Mouse (Mus musculus) cerebellum, adult 18-20 months (tissue): ENCODE measurements around the gene Lpp.

Source experiments
- DNase-seq, 2 experiments: peaks; one replicate each; pipeline ENCODE4 v3.0.0; 2021

Gene Lpp

DNA sequence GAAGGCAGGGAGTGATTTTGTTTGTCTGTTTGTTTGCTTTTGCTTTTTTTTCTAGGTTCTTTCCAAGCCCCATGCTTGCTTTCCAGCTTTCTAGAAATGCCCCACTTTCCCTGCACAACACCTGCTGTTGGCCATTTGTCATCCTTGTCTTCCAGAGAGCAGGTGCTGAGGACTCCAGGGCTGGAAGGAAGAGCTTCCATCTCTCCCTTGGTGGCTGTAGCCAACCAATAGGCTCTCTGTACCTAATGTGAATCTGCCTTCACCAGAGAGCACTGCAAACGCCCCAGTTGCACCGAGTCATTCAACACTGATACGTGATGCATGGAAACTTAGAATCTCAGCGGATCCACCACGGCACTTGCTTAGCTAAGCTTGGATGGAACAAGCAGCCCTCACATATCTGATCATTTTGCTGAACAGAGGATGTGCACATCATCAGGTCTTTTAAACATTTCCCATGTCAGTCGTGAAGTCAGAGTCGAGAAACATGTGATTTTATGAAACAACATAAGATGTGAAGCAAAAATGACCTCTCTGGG, 242.1 kb downstream of the Lpp start:
- DNase-seq, result peak; percentile 70 to 84

GRCm38 (mm10) chr16:24636894-24637293, 243.6 kb downstream of the Lpp start:
- DNase-seq, result no peak

GRCm38 (mm10) chr16:24641003-24641797, 247.9 kb downstream of the Lpp start:
- no peak for DNase-seq

GRCm38 (mm10) chr16:24643024-24643635, 249.8 kb downstream of the Lpp start:
- no peak for DNase-seq

DNA sequence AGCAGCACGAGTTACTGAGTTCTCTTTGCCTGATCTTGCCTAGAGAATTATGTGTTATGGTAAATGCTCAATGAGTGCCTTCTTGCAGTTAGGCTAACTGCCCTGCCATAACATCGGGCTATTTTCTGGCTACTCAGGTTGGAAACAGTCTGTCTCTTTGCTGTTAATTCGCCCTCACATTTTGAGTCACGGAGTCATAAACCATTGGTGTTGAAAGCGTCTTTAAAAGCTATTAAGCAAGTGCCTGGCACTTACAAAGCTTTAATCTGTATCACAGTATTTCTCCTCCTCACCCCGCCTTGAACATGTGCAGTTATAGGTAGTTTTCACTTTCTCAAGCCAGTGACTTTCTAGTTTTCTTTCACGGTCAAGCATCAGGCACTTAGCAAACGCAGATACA, 250.8 kb downstream of the Lpp start:
- DNase-seq, result no peak

DNA sequence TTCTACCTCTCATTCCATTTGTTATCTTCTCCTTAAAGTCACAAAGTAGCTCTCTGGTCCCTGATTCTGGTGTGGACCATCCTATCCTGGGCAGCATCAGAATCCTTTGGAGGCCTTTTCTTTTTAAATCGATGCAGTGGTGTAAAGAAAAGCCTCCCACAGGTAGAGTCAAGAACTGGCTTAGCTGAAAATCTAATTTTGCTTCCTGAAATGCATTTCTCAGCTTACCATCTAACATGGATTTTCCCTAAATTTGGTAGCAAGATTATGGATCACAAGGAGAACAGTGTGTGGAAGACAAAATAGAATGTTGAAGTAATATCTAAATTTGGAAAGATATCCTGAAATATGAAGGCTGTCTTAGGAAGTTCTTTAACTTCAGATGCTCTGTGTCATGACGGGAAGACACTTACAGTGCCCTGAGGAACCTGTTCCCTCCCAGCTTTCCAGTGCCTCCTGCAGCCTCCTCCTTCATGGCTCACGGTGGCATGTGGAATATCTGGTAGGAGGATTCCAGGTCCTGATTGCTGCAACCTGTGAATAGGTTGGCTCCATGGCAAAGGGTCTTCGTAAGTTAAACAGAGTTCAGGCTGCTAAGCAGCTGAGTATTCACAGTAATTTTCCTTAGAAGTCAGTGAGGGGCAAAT, 251.6 kb downstream of the Lpp start:
- no peak for DNase-seq

DNA sequence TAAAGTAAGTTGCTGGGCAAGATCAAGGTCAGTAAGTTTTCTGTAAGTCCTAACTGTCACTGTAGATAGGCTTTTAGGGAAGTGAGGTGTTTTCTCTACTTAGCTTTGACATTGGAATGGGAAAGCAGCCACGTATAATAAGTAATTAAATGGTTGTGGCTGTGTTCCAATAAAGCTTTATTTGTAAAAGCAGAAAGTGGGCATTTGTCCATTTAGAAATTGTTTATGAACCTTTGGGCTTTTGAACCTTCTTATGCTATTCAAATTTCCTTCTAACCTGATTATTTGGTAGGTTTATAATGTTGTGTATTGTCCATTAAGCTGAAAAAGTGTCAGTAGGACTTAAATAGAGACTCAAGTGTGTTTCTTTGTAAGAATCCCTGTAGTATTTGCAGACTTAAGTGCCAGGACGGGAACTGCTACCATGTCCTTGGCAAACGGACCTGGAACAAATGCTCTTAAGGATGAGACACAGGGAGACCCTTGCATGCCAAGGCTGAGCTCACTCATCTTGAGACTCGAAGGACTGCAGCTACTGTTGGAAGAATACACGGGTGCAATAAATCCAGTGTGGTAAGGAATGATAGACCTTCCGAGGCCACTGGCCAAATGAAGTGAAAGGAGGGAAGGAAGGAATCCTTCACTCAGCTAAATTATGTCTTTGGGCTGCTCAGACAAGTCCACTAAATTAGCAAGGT, 252.7 kb downstream of the Lpp start:
- no peak for DNase-seq

DNA sequence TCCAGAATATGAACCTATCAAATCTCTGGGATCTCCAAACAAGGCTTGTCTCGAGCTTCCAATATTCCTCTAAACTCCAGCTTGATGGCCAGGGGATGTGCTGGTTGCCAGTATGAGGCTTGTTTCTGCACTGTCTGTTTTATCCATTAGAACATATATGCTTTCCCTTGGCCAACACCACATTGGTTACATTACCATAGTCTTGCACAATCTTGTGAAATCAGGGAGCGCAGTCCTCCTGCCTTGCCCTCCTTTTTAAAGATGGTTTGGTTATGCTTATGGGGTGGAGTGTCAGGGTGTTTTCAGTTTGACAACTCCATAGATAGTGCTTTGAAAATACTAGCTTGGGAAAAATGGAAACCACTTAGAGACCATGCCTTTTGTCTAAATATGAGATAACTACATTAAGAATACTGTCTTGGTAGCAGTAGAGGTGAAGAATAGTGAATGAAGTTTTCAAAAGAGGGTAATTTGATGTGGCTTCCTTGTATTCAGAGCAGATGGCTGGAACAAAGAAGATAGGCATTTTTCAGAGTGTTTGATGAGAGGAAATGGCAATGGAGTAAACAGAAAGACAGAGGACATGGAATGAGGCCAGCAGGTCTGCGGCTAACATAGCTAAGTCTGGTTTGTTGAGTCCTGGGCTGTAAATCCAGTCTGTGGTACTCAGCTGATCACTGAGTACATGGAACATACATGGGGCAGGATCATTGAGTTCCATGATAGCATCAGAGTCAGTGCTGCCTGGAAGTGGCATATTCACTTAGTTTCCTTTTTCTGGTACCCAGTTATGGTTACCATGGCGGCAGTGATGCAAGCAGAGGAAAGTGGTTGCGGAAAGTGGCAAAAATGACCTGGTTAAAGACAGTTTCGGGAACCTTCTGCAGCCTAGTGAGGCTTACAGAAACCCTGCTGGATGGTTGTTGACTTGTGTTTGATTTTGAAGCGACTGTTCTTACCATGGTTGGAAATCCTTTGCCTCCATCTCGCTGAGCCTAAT, 258.6 kb downstream of the Lpp start:
- DNase-seq, result peak; percentile 15 to 28

GRCm38 (mm10) chr16:24653041-24653440, 259.7 kb downstream of the Lpp start:
- peak; percentile 21 to 27 for DNase-seq

DNA sequence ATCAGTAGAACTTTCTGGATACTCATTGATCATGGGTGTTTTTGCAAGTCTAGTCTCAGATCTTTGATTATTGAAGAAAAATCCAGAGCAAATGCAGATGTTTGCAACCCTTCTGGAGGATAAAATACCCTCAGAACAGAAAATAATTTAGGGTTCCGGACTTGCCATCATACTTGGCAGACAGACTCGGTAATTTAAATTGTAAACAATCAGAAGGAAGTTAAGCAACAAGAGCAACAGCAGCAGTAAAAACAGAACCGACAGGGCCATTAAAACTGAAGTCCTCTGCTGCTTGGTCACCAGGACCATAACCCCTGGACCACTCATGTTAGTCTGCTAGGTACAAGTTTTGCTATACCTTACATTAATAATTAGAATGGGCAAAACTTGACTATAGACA, 261.8 kb downstream of the Lpp start:
- DNase-seq, result no peak

DNA sequence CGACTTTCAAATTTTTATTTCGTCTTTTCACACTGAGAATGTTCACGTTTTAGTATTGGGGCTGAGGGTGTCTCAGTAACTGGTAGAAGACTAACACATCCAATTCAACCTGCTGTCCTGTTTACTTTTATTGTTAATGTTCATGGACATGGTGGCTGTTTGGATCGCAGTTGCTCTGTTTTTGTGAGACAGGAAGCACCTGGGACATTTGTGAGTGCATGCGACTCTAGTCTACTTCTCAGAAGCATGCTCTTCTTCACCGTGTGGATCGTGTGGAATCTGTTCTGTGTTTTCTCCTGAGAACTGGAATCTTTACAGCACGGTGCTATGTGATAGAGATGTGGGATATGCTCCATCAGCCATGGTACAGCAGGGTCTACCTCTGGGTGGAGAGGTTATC, 262.7 kb downstream of the Lpp start:
- DNase-seq, result no peak

DNA sequence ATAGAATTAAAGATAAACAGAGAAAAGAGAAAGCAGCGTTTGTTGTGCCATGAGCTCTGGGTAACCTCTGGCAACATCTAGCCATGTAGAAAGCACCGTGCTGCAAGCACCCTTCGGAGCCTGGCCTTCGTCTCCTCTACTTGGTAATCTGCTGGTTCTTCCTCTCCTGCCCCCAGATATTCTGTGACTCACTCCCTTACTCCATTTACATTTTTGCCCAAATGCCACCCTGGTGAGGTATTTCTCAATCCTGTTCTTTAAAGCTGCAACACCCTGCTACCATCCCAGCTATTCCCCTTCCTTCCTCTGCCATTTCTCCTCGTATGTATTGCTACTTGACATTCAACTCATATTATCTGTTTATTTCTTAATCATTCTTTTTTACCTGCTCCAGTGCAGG, 263.4 kb downstream of the Lpp start:
- DNase-seq, result no peak

GRCm38 (mm10) chr16:24659049-24659448, 265.7 kb downstream of the Lpp start:
- no peak for DNase-seq

DNA sequence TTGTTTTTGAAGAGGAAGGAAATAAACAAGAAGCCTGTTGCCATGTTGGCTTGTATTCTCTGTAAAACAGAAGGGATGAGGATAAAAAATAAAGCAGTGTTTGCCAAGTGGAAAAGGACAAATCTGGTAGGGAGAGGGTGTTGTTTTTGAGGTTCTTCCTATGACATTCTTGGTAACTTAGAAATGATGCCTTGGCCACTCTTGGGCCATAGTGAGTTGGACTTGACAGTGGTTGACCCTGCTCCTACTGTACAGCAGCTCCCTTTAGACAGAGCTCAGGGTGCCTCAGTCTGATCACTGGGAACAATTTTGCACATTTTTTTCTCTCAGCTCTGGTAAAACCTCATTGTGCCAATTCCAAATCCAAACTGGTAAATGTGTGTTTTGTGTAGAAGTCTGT, 270.8 kb downstream of the Lpp start:
- peak in 1 of 2 experiments; percentile 13 for DNase-seq

DNA sequence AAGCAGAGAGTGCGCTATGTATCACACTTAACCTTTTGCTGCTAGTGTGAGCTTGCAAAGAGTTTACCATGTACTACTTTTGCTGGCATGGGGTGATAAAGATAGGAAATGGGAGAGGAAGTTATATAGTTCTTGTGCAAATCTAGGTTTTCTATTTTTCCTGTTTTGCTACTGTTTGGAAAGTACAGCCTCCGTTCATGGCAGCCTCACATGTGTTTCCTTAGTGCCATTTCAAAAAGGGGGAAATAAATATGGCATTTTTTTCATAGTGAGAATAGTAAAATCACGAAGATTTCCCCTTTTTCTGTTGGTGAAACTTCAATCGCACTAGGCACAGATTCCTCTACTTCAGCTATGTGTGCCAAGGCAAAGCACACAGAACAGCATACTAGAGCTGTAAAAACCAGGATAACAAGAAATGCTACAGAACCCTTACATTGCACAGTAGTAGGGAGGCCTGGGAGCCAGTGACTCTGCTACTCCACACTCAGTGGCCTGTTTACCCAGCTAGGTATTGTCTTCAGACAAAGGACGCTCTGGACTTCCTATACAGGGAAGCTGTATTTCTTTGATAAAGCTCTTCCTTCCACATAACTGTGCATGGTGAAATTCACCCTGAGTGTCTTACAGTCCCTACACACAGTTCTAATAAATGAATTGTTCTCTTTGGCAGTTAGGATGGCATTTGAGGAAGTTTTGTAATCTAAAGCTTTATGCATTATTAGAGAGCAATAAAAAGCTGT, 276.6 kb downstream of the Lpp start:
- DNase-seq, result no peak

DNA sequence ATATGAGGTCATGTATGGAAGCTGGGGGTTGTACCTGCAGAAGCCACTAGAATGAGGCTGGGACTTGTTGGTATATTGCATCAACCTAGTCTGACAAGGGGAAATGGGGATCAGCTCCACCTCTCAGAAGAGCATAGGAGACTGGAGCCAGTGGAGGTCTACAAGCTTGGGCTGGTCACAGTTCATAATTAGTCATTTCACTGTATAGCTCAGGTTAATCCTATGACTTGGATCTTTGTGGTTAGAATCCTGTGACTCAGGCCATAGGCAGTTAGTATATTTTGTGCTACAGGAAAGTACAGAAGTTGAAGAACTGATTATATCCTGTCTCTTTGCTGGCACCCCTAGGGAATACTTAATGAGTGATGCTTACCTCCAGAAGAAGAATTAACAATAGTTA, 285.6 kb downstream of the Lpp start:
- DNase-seq, result no peak

DNA sequence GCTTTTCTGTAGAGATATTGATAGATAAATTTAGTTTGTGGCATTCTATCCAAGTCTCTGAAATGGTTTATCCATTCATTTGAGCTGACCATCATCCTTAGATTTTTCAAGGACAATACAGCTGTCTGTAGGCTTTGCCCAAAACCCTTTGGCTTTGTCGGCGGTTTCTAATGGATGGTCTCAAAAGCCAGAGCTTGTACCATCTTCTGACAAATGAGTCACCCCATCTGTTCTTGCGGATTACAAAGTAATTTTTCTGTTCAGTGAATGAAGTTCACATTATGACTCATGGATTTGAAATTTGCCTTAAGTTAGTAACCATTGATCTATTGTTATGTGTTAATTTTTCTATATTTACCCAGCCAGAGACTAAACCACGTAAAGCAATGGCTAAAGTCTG, 301.8 kb downstream of the Lpp start:
- DNase-seq, result no peak

- DNase-seq, result no peak
These were observed 310.9 kb downstream of the Lpp start for GRCm38 (mm10) chr16:24704215-24704614.

DNA sequence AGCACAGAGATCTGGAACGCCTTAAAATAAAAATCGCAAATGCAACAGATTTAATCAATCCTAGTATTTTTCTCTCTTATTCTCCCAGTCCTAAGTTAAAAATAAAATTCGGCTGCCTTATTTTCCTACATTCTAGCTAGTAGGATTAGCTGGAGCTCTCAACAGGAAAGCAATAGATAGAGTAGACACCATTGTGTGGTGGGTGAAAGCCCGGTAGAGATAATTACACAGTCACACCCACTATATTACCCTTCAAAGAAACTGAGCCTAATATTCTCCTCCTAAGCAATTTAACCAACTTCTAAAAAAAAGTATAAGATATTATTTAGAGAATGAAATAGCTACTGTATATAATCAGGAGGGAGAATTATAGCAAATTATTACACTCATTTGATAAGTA, 330.3 kb downstream of the Lpp start:
- DNase-seq, result no peak

DNA sequence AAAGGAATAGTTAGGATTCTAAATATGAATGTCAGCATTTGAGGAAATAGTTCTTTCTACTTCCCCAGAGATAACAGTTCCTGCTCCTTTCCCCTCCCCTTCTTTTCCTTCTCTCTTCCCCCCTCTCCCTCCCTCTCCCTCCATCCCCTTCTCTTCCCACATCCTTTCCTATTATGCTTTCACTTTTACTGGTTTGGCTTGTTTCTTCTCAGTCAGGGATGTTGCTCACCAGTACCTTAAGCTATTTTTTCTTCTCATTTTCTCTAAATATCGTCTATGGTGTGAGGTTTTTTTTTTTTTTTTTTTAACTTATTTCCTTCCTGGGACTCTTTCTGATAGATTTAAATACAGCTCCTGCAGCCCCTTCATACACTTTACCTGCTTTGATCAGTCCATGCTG, 339.4 kb downstream of the Lpp start:
- no peak for DNase-seq

DNA sequence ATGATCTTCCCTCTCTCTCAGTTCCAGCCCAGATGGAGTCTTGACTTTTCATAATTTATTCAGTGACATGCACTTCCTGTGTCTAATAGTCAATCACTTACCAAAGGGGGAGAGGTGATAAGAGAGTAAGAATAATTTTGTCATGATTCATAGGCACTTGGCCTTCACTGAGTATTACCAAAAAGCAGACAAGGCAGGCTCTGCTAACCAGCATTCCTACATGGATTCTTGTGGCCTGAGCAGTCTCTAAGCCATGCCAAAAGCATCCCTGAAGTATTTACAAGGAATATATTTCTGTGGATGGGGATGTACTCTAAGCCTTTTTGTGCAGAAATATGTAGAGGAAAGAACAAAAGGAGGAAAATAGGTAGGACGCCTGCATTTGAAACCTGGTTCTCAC, 340.0 kb downstream of the Lpp start:
- no peak for DNase-seq
